Mouse (Mus musculus): ENCODE data around the gene Tmem59. TPM values are rescaled to one million over a fixed set of nuclear protein-coding genes. Genes with fewer than 3 reads are reported as not detected.

Gene Tmem59
- polyA plus RNA-seq, 1 experiment = 174 TPM

DNA sequence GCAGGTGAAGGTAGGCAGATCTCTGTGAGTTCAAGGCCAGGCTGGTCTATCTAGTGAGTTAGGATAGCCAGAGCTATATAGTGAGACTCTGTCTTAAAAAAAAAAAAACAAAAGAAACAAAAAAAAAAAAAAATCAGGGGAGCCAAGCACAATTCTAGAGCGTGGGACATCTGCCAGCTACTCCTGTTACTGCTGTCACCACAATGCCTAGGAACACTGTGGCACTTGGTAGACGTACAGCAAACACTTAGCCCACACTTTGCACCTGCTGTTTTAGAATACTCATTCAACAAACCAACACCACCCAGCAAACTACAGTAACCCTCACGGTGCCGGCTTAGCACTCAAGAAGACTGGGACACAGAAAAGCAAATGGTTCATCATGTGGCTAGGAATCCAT, 33.3 kb downstream of the Tmem59 start:
- H3K36me3 ChIP-seq (ENCODE audit: control insufficient read depth, insufficient read depth) = no peaks in the 10 kb centered on the region
- H3K79me2 ChIP-seq (ENCODE audit: control insufficient read depth, insufficient read depth) = no peaks in the 10 kb centered on the region
- H3K27me3 ChIP-seq (ENCODE audit: control insufficient read depth, insufficient read depth, insufficient read length) = no peaks in the 10 kb centered on the region
- no peak overlapping the region for H3K4me2 ChIP-seq (ENCODE audit: low read depth)
- no peak overlapping the region for H3K4me3 ChIP-seq
- no peak overlapping the region for H3ac ChIP-seq (ENCODE audit: control insufficient read depth, insufficient read length)
- TF ChIP-seq TCF12 (IDR thresholded peaks at IDR 0.05; ENCODE audit: insufficient read depth, poor library complexity, severe bottlenecking) (no peak), MYOD1 (IDR thresholded peaks at IDR 0.05; ENCODE audit: control insufficient read depth in 1 of 3, insufficient read length in 2 of 3, low read depth in 2 of 3) (peak in 1 of 3 experiments; percentile 52), MYOG (IDR thresholded peaks at IDR 0.05; ENCODE audit: control insufficient read depth in 1 of 3, insufficient read depth in 1 of 3, insufficient read length in 2 of 3, low read depth in 2 of 3) (peak in 1 of 3 experiments; percentile 5)

DNA sequence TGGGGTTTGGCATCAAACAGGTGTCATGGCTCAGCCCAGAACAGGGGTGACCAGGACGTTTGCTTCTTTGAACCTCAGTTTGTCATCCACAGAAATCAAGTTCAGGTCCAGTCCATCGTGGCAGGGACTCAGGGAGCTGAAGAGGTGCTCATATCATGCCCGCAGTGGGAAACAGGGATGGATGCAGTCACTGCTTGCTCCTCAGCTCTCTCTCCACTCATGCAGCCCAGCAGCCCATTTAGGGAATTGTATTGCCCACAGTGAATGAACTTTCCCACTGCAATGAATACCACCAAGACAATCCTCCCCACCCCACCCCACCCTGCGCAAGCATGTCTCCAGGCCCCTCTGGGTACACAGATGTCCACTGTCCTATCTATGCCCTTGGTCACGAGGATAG, 33.7 kb downstream of the Tmem59 start:
- TF ChIP-seq SRF (IDR thresholded peaks at IDR 0.05; ENCODE audit: control insufficient read depth, insufficient read length, low read depth) = no peak
- no peak for TF ChIP-seq MAX (IDR thresholded peaks at IDR 0.05; ENCODE audit: low read depth)
- TF ChIP-seq MYOG (IDR thresholded peaks at IDR 0.05; ENCODE audit: control insufficient read depth in 1 of 3, insufficient read depth in 1 of 3, insufficient read length in 2 of 3, low read depth in 2 of 3) = no peak
- TF ChIP-seq TCF12 (IDR thresholded peaks at IDR 0.05; ENCODE audit: insufficient read depth, poor library complexity, severe bottlenecking) = no peak
- no peak for TF ChIP-seq TCF3 (IDR thresholded peaks at IDR 0.05; ENCODE audit: insufficient read length, low read depth)
- TF ChIP-seq E2F4 (IDR thresholded peaks at IDR 0.05; ENCODE audit: insufficient read depth) = no peak
- TF ChIP-seq USF1 (IDR thresholded peaks at IDR 0.05; ENCODE audit: low read depth) = no peak
- no peak for TF ChIP-seq REST (IDR thresholded peaks at IDR 0.05; ENCODE audit: insufficient read depth, insufficient read length)
- TF ChIP-seq POLR2A (IDR thresholded peaks at IDR 0.05; ENCODE audit: insufficient read length, low read depth) = no peak
- TF ChIP-seq CEBPB (IDR thresholded peaks at IDR 0.05; ENCODE audit: insufficient read depth, poor library complexity, severe bottlenecking) = no peak
- no peak for TF ChIP-seq MYOD1 (IDR thresholded peaks at IDR 0.05; ENCODE audit: control insufficient read depth in 1 of 3, insufficient read length in 2 of 3, low read depth in 2 of 3)
- TF ChIP-seq POLR2AphosphoS2 (IDR thresholded peaks at IDR 0.05; ENCODE audit: insufficient read length, low read depth) = no peak
- no peak overlapping the region for H3K4me2 ChIP-seq (ENCODE audit: low read depth)
- H3K4me3 ChIP-seq = no peak overlapping the region
- H3ac ChIP-seq (ENCODE audit: control insufficient read depth, insufficient read length) = no peak overlapping the region
- H3K79me2 ChIP-seq (ENCODE audit: control insufficient read depth, insufficient read depth) = no peaks in the 10 kb centered on the region
- H3K36me3 ChIP-seq (ENCODE audit: control insufficient read depth, insufficient read depth) = no peaks in the 10 kb centered on the region
- no peaks in the 10 kb centered on the region for H3K27me3 ChIP-seq (ENCODE audit: control insufficient read depth, insufficient read depth, insufficient read length)

DNA sequence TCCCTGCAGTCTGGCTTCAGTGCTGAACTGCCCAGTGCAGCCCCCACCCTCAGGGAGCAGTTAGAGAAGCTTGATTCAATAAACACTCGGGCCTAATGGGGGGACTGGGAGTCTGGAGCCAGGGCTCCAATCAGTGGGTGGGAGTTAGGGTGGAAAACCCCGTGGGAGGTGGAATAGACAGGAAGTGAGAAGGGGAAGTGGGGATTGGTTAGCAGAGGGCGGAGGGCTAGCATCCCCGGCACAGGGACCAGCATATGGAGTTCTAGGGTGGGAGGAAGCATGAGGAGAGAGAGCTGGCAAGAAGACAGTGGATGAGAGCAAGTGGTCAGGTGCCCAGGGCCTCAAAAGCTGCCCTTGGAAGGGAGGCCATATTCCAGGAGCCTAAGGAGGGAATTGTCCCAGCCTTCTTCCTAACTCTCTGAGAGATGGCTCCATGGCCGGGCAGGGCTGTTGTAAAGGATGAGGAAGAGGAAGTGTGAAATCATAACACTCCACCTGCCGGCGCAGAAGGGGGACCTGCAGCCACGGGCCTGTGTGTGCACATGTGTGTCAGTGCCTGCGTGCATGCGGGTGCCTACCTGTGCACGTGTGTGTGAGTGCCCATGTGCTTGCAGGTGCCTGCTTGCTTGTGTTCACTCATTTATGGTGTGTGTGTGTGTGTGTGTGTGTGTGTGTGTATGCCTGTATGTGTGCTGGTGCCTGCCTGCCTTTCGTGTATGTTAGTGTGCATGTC, 35.2 kb downstream of the Tmem59 start:
- TF ChIP-seq CEBPB (IDR thresholded peaks at IDR 0.05; ENCODE audit: insufficient read depth, poor library complexity, severe bottlenecking) (no peak), SRF (IDR thresholded peaks at IDR 0.05; ENCODE audit: control insufficient read depth, insufficient read length, low read depth) (no peak), USF1 (IDR thresholded peaks at IDR 0.05; ENCODE audit: low read depth) (no peak), REST (IDR thresholded peaks at IDR 0.05; ENCODE audit: insufficient read depth, insufficient read length) (no peak), MYOD1 (IDR thresholded peaks at IDR 0.05; ENCODE audit: control insufficient read depth in 1 of 3, insufficient read length in 2 of 3, low read depth in 2 of 3) (no peak), MYOG (IDR thresholded peaks at IDR 0.05; ENCODE audit: control insufficient read depth in 1 of 3, insufficient read depth in 1 of 3, insufficient read length in 2 of 3, low read depth in 2 of 3) (no peak), TCF12 (IDR thresholded peaks at IDR 0.05; ENCODE audit: insufficient read depth, poor library complexity, severe bottlenecking) (no peak), TCF3 (IDR thresholded peaks at IDR 0.05; ENCODE audit: insufficient read length, low read depth) (no peak), MAX (IDR thresholded peaks at IDR 0.05; ENCODE audit: low read depth) (no peak), POLR2A (IDR thresholded peaks at IDR 0.05; ENCODE audit: insufficient read length, low read depth) (no peak), POLR2AphosphoS2 (IDR thresholded peaks at IDR 0.05; ENCODE audit: insufficient read length, low read depth) (no peak), E2F4 (IDR thresholded peaks at IDR 0.05; ENCODE audit: insufficient read depth) (no peak)
- Histone ChIP-seq H3ac (ENCODE audit: control insufficient read depth, insufficient read length) (no peak overlapping the region), H3K36me3 (ENCODE audit: control insufficient read depth, insufficient read depth) (no peaks in the 10 kb centered on the region), H3K27me3 (ENCODE audit: control insufficient read depth, insufficient read depth, insufficient read length) (no peaks in the 10 kb centered on the region), H3K4me3 (no peak overlapping the region), H3K79me2 (ENCODE audit: control insufficient read depth, insufficient read depth) (no peaks in the 10 kb centered on the region), H3K4me2 (ENCODE audit: low read depth) (no peak overlapping the region)

DNA sequence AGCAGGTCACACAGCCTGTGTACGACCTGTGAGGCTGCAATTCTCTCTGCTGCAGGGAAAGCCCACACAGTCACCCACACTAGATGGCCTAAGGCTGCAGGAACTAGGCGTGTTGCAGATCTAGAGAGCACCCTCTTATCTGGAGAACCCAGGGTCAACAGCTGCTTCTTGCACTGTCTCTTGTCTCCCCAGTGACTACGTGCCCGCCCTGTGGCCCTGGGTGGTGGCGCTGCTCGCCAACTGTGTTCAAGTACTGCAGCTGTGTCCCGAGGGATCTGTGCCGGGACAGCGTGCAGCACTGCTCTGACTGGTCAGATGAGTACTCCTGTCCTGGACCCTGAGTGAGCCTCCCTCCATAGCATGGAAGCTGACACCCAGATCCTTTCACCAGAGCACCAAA, 39.4 kb downstream of the Tmem59 start:
- Histone ChIP-seq H3ac (ENCODE audit: control insufficient read depth, insufficient read length) (no peak overlapping the region), H3K79me2 (ENCODE audit: control insufficient read depth, insufficient read depth) (no peaks in the 10 kb centered on the region), H3K27me3 (ENCODE audit: control insufficient read depth, insufficient read depth, insufficient read length) (no peaks in the 10 kb centered on the region), H3K4me3 (no peak overlapping the region), H3K4me2 (ENCODE audit: low read depth) (no peak overlapping the region), H3K36me3 (ENCODE audit: control insufficient read depth, insufficient read depth) (no peaks in the 10 kb centered on the region)
- TF ChIP-seq MYOG (IDR thresholded peaks at IDR 0.05; ENCODE audit: control insufficient read depth in 1 of 3, insufficient read depth in 1 of 3, insufficient read length in 2 of 3, low read depth in 2 of 3) = peak in 2 of 3 experiments; percentile 73 to 79
- no peak for TF ChIP-seq MAX (IDR thresholded peaks at IDR 0.05; ENCODE audit: low read depth)
- no peak for TF ChIP-seq REST (IDR thresholded peaks at IDR 0.05; ENCODE audit: insufficient read depth, insufficient read length)
- no peak for TF ChIP-seq POLR2A (IDR thresholded peaks at IDR 0.05; ENCODE audit: insufficient read length, low read depth)
- TF ChIP-seq TCF12 (IDR thresholded peaks at IDR 0.05; ENCODE audit: insufficient read depth, poor library complexity, severe bottlenecking) = no peak
- peak in 1 of 3 experiments; percentile 35 for TF ChIP-seq MYOD1 (IDR thresholded peaks at IDR 0.05; ENCODE audit: control insufficient read depth in 1 of 3, insufficient read length in 2 of 3, low read depth in 2 of 3)

DNA sequence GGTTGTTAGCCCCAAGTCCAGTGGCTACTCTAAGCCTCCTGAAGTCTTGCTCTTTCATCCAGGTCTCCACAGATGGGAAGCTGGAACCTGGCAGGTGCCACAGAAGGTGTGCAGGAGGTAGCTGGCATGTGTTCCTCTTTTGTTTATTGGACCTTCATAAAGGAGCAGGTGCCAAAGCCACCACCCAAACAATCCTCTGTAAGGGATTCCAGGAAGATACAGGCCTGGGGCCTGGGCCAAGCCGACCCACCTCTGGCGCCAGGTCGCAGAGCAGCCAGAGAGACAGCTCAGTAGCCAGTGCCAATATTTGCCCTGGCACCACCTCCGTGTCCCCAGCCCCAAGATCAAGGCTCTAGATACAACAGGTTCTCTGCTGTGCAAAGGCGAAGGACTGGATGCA, 43.3 kb downstream of the Tmem59 start:
- no peak overlapping the region for H3K4me2 ChIP-seq (ENCODE audit: low read depth)
- no peak overlapping the region for H3K4me3 ChIP-seq
- H3K79me2 ChIP-seq (ENCODE audit: control insufficient read depth, insufficient read depth) = no peaks in the 10 kb centered on the region
- no peak for TF ChIP-seq SRF (IDR thresholded peaks at IDR 0.05; ENCODE audit: control insufficient read depth, insufficient read length, low read depth)
- TF ChIP-seq MAX (IDR thresholded peaks at IDR 0.05; ENCODE audit: low read depth) = no peak
- no peak for TF ChIP-seq TCF12 (IDR thresholded peaks at IDR 0.05; ENCODE audit: insufficient read depth, poor library complexity, severe bottlenecking)
- no peak for TF ChIP-seq TCF3 (IDR thresholded peaks at IDR 0.05; ENCODE audit: insufficient read length, low read depth)
- TF ChIP-seq MYOD1 (IDR thresholded peaks at IDR 0.05; ENCODE audit: control insufficient read depth in 1 of 3, insufficient read length in 2 of 3, low read depth in 2 of 3) = no peak
- no peak for TF ChIP-seq MYOG (IDR thresholded peaks at IDR 0.05; ENCODE audit: control insufficient read depth in 1 of 3, insufficient read depth in 1 of 3, insufficient read length in 2 of 3, low read depth in 2 of 3)
- no peak for TF ChIP-seq CEBPB (IDR thresholded peaks at IDR 0.05; ENCODE audit: insufficient read depth, poor library complexity, severe bottlenecking)
- TF ChIP-seq USF1 (IDR thresholded peaks at IDR 0.05; ENCODE audit: low read depth) = no peak
- no peak for TF ChIP-seq POLR2AphosphoS2 (IDR thresholded peaks at IDR 0.05; ENCODE audit: insufficient read length, low read depth)
- no peak for TF ChIP-seq REST (IDR thresholded peaks at IDR 0.05; ENCODE audit: insufficient read depth, insufficient read length)
- TF ChIP-seq E2F4 (IDR thresholded peaks at IDR 0.05; ENCODE audit: insufficient read depth) = no peak
- H3K36me3 ChIP-seq (ENCODE audit: control insufficient read depth, insufficient read depth) = no peaks in the 10 kb centered on the region
- H3ac ChIP-seq (ENCODE audit: control insufficient read depth, insufficient read length) = no peak overlapping the region
- no peaks in the 10 kb centered on the region for H3K27me3 ChIP-seq (ENCODE audit: control insufficient read depth, insufficient read depth, insufficient read length)

Data from myocyte (in vitro differentiated cells).